Mouse (Mus musculus): ENCODE measurements around the gene Aes.

DNA sequence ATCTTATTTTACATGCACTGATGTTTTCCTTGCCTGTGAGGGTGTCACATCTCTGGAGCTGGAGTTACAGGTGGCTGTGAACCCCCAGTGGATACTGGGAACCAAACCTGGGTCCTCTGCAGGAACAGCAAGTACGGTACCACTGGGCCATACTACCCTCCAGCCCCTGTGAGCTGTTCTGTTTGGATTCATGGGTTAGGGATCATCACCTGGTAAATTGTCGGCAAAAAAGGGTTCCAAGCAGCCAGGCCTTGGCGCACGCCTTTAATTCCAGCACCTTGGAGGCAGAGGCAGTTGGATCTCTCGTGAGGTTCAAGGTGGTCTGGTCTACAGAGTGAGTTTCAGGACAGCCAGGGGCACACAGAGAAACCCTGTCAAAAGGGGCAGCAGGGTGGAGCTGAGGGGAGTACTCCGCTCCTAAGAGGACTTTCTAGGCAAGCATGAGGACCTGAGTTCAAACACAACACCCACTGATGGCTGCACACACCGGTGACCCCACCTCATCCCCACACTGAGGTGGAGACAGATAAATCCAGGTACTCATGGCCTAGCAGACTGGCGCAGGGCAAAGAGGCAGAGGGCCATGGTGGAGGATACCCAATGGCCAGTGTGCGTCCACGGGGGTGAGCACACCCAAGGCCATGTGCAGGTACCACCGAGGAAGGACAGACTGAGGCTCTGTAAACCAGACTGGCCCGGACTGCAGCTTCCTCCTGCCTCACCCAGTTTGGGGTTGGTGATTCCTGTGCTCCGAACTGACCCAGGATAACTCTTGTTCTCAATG, 12.3 kb upstream of the Aes start:
- TF ChIP-seq TAL1 (IDR thresholded peaks at IDR 0.05; ENCODE audit: low read length): no peak
- TF ChIP-seq GATA1 (IDR thresholded peaks at IDR 0.05; ENCODE audit: low read length): no peak
